Mouse (Mus musculus) embryo, embryonic 9.5 days (tissue): ENCODE measurements around the gene Otub1.

Experiments used
- DNase-seq: peaks from one replicate; pipeline ENCODE4 v3.0.0-alpha.2; 2017; ENCODE audit errors: extremely low spot score

The Otub1 gene

DNA sequence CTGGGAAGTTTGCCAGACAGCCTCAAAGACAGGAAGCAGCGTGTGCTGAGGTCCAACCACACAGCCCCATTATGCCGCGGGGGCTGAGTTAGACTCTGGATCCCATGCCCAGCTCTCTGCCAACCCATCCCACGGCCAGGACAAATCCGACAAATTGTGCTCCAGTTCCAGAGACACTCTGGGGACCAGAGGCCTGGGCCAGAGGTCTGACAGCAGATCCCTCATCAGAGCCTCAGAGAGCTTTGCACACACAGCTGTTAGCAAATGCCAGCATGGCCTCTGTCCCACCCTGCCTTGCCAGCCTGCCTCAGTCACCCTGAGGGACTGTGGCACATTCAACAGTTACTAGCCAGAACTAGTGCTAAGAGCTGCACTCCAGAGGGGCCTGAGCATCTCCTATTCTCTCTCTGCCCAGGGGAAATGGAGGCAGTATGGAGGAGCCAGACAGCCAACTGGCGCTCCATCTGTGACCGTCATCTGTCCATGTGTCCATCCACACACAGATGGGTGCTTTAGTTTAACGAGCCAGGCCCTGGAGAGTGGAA, 57.5 kb downstream of the Otub1 start:
- no peak for DNase-seq
